Mouse (Mus musculus) liver, postnatal 0 days (tissue): ENCODE results near the gene Hunk. TPM values are rescaled to one million over a fixed set of nuclear protein-coding genes. Genes with fewer than 3 reads are reported as not detected.

Source experiments
- ATAC-seq: fragments of 200-750 bp; cut with Nextera tagmentation; 2 replicates; pipeline ENCODE4 v1.8.0; 2017; ENCODE audit warnings: mild to moderate bottlenecking, moderate library complexity
- DNase-seq: peaks from one replicate; pipeline ENCODE4 v3.0.0-alpha.2; 2016
- H3K27ac ChIP-seq: fragments of 300-500 bp; sonication (generic); 2 replicates; pipeline ENCODE4 v1.5.1; 2014; ENCODE audit warnings: antibody characterized with exemption, moderate library complexity, mild to moderate bottlenecking, low read depth
- H3K27me3 ChIP-seq: fragments of 300-500 bp; sonication (generic); 2 replicates; pipeline ENCODE4 v1.6.1; 2014; ENCODE audit warnings: low read length, control low read depth, mixed read lengths; ENCODE audit not compliant: insufficient read depth
- H3K36me3 ChIP-seq: fragments of 300-500 bp; sonication (generic); replicated peaks from 2 replicates; pipeline ENCODE4 v1.6.1; 2014; ENCODE audit warnings: mild to moderate bottlenecking, control low read depth, low read length, moderate library complexity, mixed read lengths; ENCODE audit not compliant: insufficient read depth
- H3K4me1 ChIP-seq: fragments of 300-500 bp; sonication (generic); 2 replicates; pipeline ENCODE4 v1.6.1; 2014; ENCODE audit warnings: antibody characterized with exemption, mild to moderate bottlenecking, control low read depth; ENCODE audit not compliant: insufficient read depth
- H3K4me2 ChIP-seq: fragments of 300-500 bp; sonication (generic); 2 replicates; pipeline ENCODE4 v1.6.1; 2014; ENCODE audit warnings: low read depth, mild to moderate bottlenecking, low read length, moderate library complexity, mixed read lengths
- H3K4me3 ChIP-seq: fragments of 300-500 bp; sonication (generic); 2 replicates; pipeline ENCODE4 v1.5.1; 2014; ENCODE audit warnings: low read depth, low read length
- H3K9ac ChIP-seq: fragments of 300-500 bp; sonication (generic); replicated peaks from 2 replicates; pipeline ENCODE4 v1.6.1; 2014; ENCODE audit warnings: mild to moderate bottlenecking, moderate library complexity
- H3K9me3 ChIP-seq: fragments of 300-500 bp; sonication (generic); 2 replicates; pipeline ENCODE4 v1.6.1; 2016; ENCODE audit warnings: mild to moderate bottlenecking, control low read depth, low read length, mixed read lengths
- CTCF ChIP-seq: sonication (generic); IDR thresholded peaks from 2 replicates; pipeline ENCODE4 v1.5.1; 2016; ENCODE audit warnings: antibody characterized with exemption, low read depth
- EP300 ChIP-seq: IDR thresholded peaks from 2 replicates; pipeline ENCODE4 v1.6.1; 2016; ENCODE audit warnings: antibody characterized with exemption, low read depth, mild to moderate bottlenecking
- WGBS: fragments of 180-500 bp; shearing (Covaris S2); extraction: QIAGEN DNeasy Blood & Tissue Kit; methylation state at CpG from one replicate; pipeline ENCODE4 v1.1.7; 2014; ENCODE audit not compliant: insufficient replicate concordance; 5-methylcytosine and 5-hydroxymethylcytosine counted together
- polyA plus RNA-seq: library from polyadenylated mRNA; unstranded; fragments of >200 nt; fragmentation: Nextera tagmentation; extraction: Ambion mirVana; gene quantifications from 2 replicates; pipeline ENCODE4 v1.2.1, GENCODE M21; 2015

The Hunk gene
- polyA plus RNA-seq, 1 experiment from 2014 or later, result 1.1 TPM

DNA sequence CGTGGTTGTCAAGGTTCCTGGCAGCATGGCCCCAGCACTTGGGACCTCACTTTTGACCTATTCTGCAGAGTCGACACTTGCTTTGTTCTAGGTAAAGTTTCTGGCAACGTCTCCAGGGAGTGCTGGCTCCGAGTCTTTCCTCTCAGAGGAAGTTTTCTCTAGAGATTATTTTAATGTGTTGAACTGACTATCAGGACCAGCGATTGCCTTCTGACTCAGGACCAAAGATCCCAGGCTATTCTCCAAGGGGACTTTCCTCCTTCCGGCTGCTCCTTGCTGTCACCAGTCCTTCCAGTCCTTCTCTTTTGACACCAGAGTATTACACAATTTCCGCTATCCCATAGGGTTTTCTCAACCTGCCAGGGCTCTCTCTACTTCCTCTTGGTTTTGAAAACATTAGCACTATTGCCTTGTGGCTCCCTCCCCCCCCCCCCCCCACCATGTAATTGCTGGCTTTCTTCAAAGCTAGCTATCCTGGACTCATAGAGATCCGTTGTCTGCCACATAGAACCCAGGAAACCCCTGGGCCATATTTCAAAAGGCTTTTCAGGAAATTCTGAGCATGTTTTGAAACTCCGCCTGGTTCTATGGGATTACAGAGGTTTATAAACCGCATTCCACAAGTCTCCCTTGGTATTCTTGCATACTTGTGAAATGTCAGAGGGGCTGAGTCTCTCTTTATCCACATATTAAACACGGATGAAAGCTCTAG is 73.2 kb downstream of the Hunk start:
- no peaks in the 10 kb centered on the region for H3K27me3 ChIP-seq
- TF ChIP-seq EP300, result peak; percentile 44; the same call in 1 of the 2 replicates
- TF ChIP-seq CTCF, result no peak
- H3K4me2 ChIP-seq, result no peak overlapping the region
- no peaks in the 10 kb centered on the region for H3K9me3 ChIP-seq
- peak; percentile 69 for ATAC-seq
- H3K9ac ChIP-seq, result no peak overlapping the region
- 34% methylated on average over 11 of the region's 11 CpGs for WGBS
- H3K36me3 ChIP-seq, result 0 out of 2 replicates have a peak, but pooled peaks cover 5% of the 10 kb centered on the region
- no peaks in the 10 kb centered on the region for H3K4me1 ChIP-seq
- 0 out of 2 replicates have a peak overlapping the region, but pooled peaks have one; percentile 22 for H3K27ac ChIP-seq
- H3K4me3 ChIP-seq, result no peak overlapping the region
- peak; percentile 23 for DNase-seq

DNA sequence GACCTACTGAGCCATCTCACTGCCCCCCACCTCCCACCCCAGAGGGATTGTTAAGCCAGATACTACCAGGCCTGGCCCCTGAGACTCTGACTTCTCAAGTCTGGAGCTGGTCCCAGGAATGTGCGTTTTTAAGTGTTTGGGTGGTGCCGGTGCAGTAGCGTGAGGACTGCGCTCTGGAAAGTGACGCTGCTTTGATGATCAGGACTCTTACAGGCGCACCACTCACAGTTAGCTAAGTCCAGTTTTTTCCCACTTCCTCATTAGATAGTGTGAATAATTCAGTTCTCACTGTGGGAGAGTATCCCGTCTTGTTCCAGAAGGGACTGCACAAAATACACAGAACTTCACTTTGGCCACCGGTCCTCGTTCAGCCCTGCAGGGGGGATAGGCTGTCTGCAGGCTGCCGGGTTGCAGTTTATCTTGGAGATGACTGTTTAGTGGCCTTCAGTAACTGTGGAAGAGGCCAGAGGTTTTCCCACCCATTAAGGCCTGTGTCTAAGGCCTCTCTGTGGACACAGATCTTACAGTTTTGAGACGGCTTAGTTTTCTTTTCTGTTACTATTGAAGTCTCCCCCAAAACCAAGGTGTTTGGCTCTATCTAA is 75.6 kb downstream of the Hunk start:
- Histone ChIP-seq H3K36me3 (peaks cover 3% of the 10 kb centered on the region; the same call in 1 of the 2 replicates), H3K27ac (no peak overlapping the region), H3K9ac (no peak overlapping the region), H3K27me3 (no peaks in the 10 kb centered on the region), H3K4me1 (no peaks in the 10 kb centered on the region), H3K9me3 (no peaks in the 10 kb centered on the region), H3K4me3 (no peak overlapping the region), H3K4me2 (no peak overlapping the region)
- TF ChIP-seq CTCF, result no peak
- no peak for TF ChIP-seq EP300
- 68% methylated on average over 11 of the region's 11 CpGs for WGBS
- no peak for DNase-seq
- no peak for ATAC-seq

DNA sequence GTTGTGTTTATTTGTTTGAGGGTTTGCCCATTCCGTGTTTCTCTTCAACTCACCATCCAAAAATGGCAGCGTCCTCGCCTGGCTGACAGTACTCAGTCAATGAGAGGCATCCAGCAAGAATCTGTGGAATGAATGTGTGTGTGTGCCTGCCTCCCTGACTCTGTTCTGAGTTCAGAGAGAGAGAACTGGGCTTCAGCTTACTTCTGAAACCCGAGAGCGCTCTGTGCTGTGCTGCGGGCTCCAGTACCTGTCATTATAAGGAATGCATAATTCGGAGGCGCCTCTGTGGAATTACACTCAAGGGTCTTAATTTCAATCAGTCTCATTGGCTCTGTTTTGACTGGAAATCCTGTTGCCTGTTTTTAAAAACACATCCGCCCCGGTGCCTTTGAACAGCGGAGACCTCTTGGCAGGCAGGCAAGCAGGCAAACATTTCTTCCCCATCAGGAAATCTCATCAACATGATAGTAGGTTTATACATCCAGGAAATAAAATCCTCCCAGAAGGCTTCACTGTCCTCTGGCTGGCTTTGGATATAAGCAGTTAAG is 77.0 kb downstream of the Hunk start:
- WGBS, result 79% methylated on average over 11 of the region's 11 CpGs
- DNase-seq (no peak), ATAC-seq (no peak)

DNA sequence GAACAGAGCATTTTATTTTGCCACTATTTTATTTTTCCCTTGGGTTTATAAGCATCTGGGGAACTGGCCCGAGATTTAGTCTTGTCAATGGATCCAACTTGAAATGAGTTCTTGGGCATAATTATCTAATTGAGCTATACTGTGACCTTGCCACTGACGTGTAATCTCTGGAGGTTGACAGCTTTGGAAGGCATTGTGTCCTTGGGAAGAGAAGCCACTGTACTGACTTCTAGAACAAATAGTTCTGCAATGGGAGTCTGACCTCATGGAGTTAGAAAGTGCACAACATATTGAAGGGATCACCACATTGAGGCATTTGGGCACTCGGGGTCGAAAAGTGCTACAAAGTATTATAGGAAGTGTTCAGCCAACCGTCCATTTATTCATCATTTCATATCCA is 79.3 kb downstream of the Hunk start:
- Histone ChIP-seq H3K4me3 (no peak overlapping the region), H3K27ac (no peak overlapping the region), H3K9ac (no peak overlapping the region), H3K4me1 (no peaks in the 10 kb centered on the region), H3K9me3 (no peaks in the 10 kb centered on the region), H3K36me3 (peaks cover 5% of the 10 kb centered on the region), H3K4me2 (no peak overlapping the region), H3K27me3 (no peaks in the 10 kb centered on the region)
- WGBS, result 69% methylated on average over 5 of the region's 5 CpGs
- ATAC-seq, result no peak; the same call in 1 of the 2 replicates
- no peak for DNase-seq
- TF ChIP-seq CTCF (no peak), EP300 (peak; percentile 32; the same call in 1 of the 2 replicates)

More for the DNA sequence above, 77.0 kb downstream of the Hunk start:
- peaks cover 3% of the 10 kb centered on the region; the same call in 1 of the 2 replicates for H3K36me3 ChIP-seq
- H3K4me2 ChIP-seq, result no peak overlapping the region
- H3K4me3 ChIP-seq, result no peak overlapping the region
- H3K4me1 ChIP-seq, result no peaks in the 10 kb centered on the region
- no peak overlapping the region for H3K9ac ChIP-seq
- no peaks in the 10 kb centered on the region for H3K9me3 ChIP-seq
- no peak overlapping the region for H3K27ac ChIP-seq
- no peaks in the 10 kb centered on the region for H3K27me3 ChIP-seq
- no peak for TF ChIP-seq EP300
- no peak for TF ChIP-seq CTCF

DNA sequence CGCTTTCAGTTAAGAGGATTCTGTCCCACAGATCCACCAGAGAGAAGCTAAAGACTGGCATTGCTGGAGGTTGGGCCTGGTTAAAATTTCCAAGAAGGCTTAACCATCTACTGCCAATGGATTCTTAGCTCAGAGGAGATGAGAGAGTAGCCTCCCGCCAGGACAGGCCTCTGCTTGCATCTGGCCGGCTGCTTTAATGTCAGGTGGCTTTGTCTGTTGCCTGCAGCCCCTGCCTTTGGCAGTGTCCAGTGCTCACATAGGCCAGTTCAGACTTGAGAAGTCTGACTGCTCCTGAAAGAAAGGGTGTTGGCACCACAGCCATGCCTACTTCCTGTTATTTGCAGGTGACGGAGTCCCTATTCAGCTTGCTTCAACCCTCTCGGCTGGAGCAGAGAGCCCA is 82.5 kb downstream of the Hunk start:
- no peaks in the 10 kb centered on the region for H3K4me1 ChIP-seq
- H3K27ac ChIP-seq, result no peak overlapping the region
- H3K27me3 ChIP-seq, result no peaks in the 10 kb centered on the region
- TF ChIP-seq EP300 (no peak), CTCF (no peak)
- H3K4me3 ChIP-seq, result no peak overlapping the region
- ATAC-seq (no peak), DNase-seq (no peak)
- 80% methylated on average over 5 of the region's 5 CpGs for WGBS
- no peak overlapping the region for H3K4me2 ChIP-seq
- no peaks in the 10 kb centered on the region for H3K9me3 ChIP-seq
- H3K9ac ChIP-seq, result no peak overlapping the region
- H3K36me3 ChIP-seq, result peaks cover 5% of the 10 kb centered on the region

DNA sequence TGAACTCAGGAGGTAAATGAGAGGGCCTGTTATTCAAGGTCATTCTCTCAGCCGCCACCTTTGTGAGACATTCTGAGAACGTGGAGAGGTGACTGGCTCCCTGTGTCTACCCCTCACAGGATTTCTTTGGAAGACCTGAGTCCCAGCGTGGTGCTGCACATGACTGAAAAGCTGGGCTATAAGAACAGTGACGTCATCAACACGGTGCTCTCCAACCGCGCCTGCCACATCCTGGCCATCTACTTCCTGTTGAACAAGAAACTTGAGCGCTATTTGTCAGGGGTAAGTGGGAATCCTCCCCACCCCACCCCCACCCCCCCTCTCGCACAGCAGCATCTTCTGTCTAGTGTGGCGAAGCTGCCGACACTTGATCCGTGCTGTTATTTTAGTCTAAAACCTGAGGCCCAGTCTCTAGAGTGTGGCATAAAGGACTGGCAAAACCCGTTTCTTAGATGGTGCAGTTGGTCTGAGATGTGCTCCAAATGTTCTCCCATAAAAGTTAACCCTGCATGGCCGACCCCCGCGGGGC is 90.0 kb downstream of the Hunk start:
- Histone ChIP-seq H3K4me1 (no peaks in the 10 kb centered on the region), H3K27me3 (no peaks in the 10 kb centered on the region), H3K9me3 (no peaks in the 10 kb centered on the region), H3K4me3 (no peak overlapping the region), H3K27ac (no peak overlapping the region), H3K36me3 (peaks cover 12% of the 10 kb centered on the region), H3K4me2 (no peak overlapping the region), H3K9ac (no peak overlapping the region)
- TF ChIP-seq EP300 (no peak), CTCF (no peak)
- WGBS, result 59% methylated on average over 16 of the region's 16 CpGs
- DNase-seq (no peak), ATAC-seq (no peak)
